Mouse (Mus musculus) embryonic facial prominence, embryonic 15.5 days (tissue): ENCODE data around the gene Disp2. TPM values are rescaled to one million over a fixed set of nuclear protein-coding genes. Genes with fewer than 3 reads are reported as not detected.

Source experiments
- ATAC-seq: fragments of 200-750 bp; cut with Nextera tagmentation; 2 replicates; pipeline ENCODE4 v1.8.0; 2017; ENCODE audit warnings: low read depth, moderate TSS enrichment; ENCODE audit not compliant: insufficient number of reproducible peaks, low FRiP score, low TSS enrichment
- H3K27ac ChIP-seq: fragments of 300-500 bp; sonication (generic); replicated peaks from 2 replicates; pipeline ENCODE4 v1.5.1; 2015; ENCODE audit warnings: mild to moderate bottlenecking, inconsistent platforms
- H3K27me3 ChIP-seq: fragments of 300-500 bp; sonication (generic); 2 replicates; pipeline ENCODE4 v1.6.1; 2015; ENCODE audit warnings: inconsistent platforms
- H3K36me3 ChIP-seq: fragments of 300-500 bp; sonication (generic); 2 replicates; pipeline ENCODE4 v1.6.1; 2015; ENCODE audit warnings: mild to moderate bottlenecking, inconsistent platforms
- H3K4me1 ChIP-seq: fragments of 300-500 bp; sonication (generic); 2 replicates; pipeline ENCODE4 v1.6.1; 2015; ENCODE audit warnings: inconsistent platforms
- H3K4me2 ChIP-seq: fragments of 300-500 bp; sonication (generic); replicated peaks from 2 replicates; pipeline ENCODE4 v1.6.1; 2015; ENCODE audit warnings: mild to moderate bottlenecking, inconsistent platforms
- H3K4me3 ChIP-seq: fragments of 300-500 bp; sonication (generic); replicated peaks from 2 replicates; pipeline ENCODE4 v1.5.1; 2015; ENCODE audit warnings: mild to moderate bottlenecking, inconsistent platforms
- H3K9ac ChIP-seq: fragments of 300-500 bp; sonication (generic); 2 replicates; pipeline ENCODE4 v1.6.1; 2015; ENCODE audit warnings: inconsistent platforms
- H3K9me3 ChIP-seq: fragments of 300-500 bp; sonication (generic); replicated peaks from 2 replicates; pipeline ENCODE4 v1.6.1; 2016; ENCODE audit warnings: inconsistent platforms
- WGBS: fragments of 180-500 bp; shearing (Covaris S2); methylation state at CpG from one replicate; pipeline ENCODE4 v1.1.7; 2015; 5-methylcytosine and 5-hydroxymethylcytosine counted together
- polyA plus RNA-seq: library from polyadenylated mRNA; unstranded; fragments of >200 nt; fragmentation: Nextera tagmentation; extraction: Ambion mirVana; gene quantifications from 2 replicates; pipeline ENCODE4 v1.2.1, GENCODE M21; 2015

Disp2 gene
- polyA plus RNA-seq, 1 experiment from 2014 or later, result 0.68 TPM

DNA sequence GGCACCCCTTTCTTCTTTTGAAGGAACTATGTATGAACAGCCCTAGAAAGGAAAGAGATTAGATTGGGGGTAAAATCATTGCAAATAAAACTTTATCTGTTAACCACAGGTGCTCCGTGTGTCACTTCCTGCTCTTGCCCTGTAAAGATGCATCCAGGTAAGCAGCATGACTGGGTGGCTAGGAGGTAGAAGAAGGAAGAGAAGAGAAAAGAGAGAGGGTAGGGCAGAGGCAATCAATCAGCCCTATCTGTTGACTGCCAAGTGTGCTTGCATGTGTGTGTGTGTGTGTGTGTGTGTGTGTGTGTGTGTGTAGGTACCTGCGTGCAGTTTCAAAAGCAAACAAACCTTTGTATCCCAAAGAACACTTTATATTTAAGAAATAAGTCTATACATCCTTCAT lies 5.0 kb upstream of the Disp2 start:
- whole genome bisulfite sequencing, result 71% methylated on average over 2 of the region's 2 CpGs

DNA sequence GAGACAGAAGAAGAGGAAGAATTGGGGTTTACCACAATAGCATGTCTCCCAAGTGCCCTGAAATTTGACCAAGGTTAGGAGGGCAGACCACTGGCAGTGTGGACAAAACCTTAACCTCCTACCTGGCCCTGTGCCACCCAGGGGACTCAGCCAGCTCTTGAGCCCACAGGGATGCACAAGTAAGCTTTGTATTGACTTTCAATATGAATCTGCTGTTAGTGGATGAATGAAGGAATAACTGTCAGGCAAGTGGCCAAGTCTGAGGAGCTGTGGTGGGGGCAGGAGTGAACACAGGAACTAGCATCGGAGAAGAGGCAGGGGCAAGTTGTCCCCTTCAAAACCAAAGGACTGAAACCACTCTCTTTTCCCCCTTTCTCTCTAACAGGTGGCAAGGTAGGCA lies 4.1 kb upstream of the Disp2 start:
- Histone ChIP-seq H3K4me2 (no peak overlapping the region), H3K9me3 (no peaks in the 10 kb centered on the region), H3K36me3 (no peaks in the 10 kb centered on the region), H3K9ac (no peak overlapping the region), H3K4me3 (no peak overlapping the region), H3K4me1 (peaks cover 18% of the 10 kb centered on the region), H3K27me3 (peaks cover 2% of the 10 kb centered on the region; the same call in 1 of the 2 replicates), H3K27ac (no peak overlapping the region)
- 56% methylated on average over 1 of the region's 1 CpGs for WGBS
- no peak for ATAC-seq

More for the DNA sequence above, 5.0 kb upstream of the Disp2 start:
- no peak for ATAC-seq
- Histone ChIP-seq H3K27ac (no peak overlapping the region), H3K9ac (no peak overlapping the region), H3K9me3 (no peaks in the 10 kb centered on the region), H3K27me3 (no peaks in the 10 kb centered on the region; the same call in 1 of the 2 replicates), H3K4me2 (no peak overlapping the region), H3K4me3 (no peak overlapping the region), H3K4me1 (peaks cover 12% of the 10 kb centered on the region), H3K36me3 (no peaks in the 10 kb centered on the region)

DNA sequence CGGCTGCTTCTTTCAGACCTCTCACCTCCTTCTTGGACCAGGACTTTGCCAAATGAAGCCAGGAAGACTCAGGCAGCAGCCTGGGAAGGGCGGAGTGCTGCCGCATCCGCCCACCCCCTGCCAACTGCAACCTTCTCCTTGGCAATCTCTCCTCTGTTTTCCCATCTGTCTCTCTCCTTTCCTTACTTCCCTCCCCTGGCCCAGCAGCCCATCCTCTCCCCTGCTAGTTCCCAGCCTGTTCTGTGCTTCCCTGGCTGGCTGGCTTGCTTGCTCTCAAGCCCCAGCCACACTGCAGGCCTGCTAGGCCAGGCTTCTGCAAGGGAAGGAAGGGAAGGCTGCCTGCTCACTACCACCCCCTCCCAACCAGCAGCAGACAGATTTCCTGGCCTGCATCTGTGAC lies 3.7 kb upstream of the Disp2 start:
- WGBS, result 59% methylated on average over 4 of the region's 4 CpGs

DNA sequence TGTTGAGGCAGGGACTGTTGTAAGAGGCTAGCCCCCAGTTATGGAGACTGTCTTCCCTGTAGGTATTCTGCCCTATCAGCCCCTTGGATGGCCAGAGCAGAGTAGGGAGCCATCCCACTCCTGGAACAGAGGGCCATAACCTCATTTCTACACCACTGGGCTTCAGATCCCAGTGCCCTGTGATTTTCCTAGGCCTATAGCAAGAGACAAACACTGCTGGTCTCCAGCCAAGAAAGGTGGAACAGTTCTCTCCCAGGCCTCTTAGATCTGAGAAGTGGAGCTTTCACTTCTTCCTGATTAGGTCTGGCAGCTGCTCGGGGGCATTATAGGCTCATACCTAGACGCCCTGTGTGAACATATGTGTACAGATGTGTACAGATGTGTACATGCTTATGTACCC lies 3.2 kb upstream of the Disp2 start:
- Histone ChIP-seq H3K27ac (no peak overlapping the region), H3K9ac (no peak overlapping the region), H3K36me3 (no peaks in the 10 kb centered on the region), H3K27me3 (peaks cover 2% of the 10 kb centered on the region; the same call in 1 of the 2 replicates), H3K4me2 (no peak overlapping the region), H3K9me3 (no peaks in the 10 kb centered on the region), H3K4me3 (no peak overlapping the region), H3K4me1 (peaks cover 18% of the 10 kb centered on the region)
- WGBS, result 57% methylated on average over 2 of the region's 2 CpGs
- no peak for ATAC-seq

More for the DNA sequence above, 3.7 kb upstream of the Disp2 start:
- Histone ChIP-seq H3K9ac (no peak overlapping the region), H3K36me3 (no peaks in the 10 kb centered on the region), H3K27ac (no peak overlapping the region), H3K27me3 (peaks cover 2% of the 10 kb centered on the region; the same call in 1 of the 2 replicates), H3K9me3 (no peaks in the 10 kb centered on the region), H3K4me1 (peaks cover 18% of the 10 kb centered on the region), H3K4me2 (no peak overlapping the region), H3K4me3 (no peak overlapping the region)
- no peak for ATAC-seq

DNA sequence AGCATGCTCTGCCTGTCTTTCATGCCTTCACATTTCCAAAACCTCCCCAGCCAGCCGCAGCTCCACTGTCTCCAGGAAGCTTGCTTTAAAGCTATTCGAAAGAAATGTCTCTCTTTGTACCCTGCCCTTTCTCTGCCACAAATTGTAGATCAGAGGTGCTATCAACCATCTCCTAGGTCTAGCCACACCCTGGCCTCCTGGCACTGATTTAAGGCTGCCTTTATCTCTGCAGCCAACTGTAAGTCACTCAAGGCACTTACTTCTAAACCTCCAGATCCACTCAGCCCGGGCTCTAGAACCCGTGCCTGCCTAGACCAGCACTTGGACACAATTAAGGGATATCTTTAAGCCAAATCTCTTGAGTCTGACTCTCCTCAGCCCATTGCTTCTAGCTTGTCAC lies 1.1 kb upstream of the Disp2 start:
- no peak overlapping the region for H3K9ac ChIP-seq
- H3K36me3 ChIP-seq, result no peaks in the 10 kb centered on the region
- H3K27me3 ChIP-seq, result peaks cover 8% of the 10 kb centered on the region; the same call in 1 of the 2 replicates
- H3K27ac ChIP-seq, result no peak overlapping the region
- no peak overlapping the region for H3K4me2 ChIP-seq
- WGBS, result 69% methylated on average over 4 of the region's 4 CpGs
- no peaks in the 10 kb centered on the region for H3K9me3 ChIP-seq
- H3K4me3 ChIP-seq, result no peak overlapping the region
- peaks cover 18% of the 10 kb centered on the region for H3K4me1 ChIP-seq
- ATAC-seq, result no peak

DNA sequence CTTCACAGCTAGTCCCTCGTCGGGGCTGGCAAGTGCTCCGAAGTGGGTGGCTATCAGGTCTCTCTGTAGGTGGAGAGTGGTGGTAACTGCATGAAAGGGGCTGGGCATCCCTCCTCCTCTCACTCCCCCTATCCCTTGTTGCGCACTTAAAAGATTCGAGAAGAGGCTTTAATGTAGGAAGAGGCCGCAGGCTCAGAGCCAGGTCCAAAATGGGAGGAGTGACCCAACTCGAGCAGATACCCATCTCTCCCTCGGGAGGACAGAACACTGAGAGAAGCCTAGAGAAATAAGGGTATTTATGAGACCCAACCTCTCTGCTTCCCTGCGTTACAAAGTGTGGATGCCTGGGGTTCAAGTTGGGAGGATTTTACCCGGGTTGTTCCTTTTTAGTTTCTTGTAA lies 454 bp upstream of the Disp2 start:
- no peak for ATAC-seq
- 0 out of 2 replicates have a peak overlapping the region, but pooled peaks have one; percentile 12 for H3K9ac ChIP-seq
- H3K27ac ChIP-seq, result no peak overlapping the region

DNA sequence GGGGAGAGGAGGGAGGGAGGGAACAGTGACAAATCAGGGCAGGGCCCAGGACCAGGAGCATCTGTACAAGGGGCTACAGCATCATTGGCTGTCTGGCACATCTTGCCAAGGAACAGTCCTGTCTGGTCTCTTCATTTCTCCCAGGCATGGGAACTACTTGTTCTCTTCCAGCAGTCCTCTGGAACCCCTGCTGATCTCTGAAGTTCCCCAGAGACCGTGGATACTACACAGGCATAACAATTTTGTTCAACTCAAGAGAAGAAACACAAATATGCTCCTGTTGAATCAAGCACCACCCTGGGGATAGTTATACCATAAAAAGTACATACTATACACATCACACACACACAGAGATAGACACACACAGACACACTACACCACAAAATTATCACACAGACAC lies 1.6 kb downstream of the Disp2 start:
- H3K4me3 ChIP-seq, result no peak overlapping the region
- no peak for ATAC-seq
- no peak overlapping the region for H3K4me2 ChIP-seq
- H3K36me3 ChIP-seq, result no peaks in the 10 kb centered on the region
- no peaks in the 10 kb centered on the region for H3K9me3 ChIP-seq
- H3K27me3 ChIP-seq, result peaks cover 8% of the 10 kb centered on the region; the same call in 1 of the 2 replicates
- no peak overlapping the region for H3K27ac ChIP-seq
- no peak overlapping the region for H3K9ac ChIP-seq
- 61% methylated on average over 1 of the region's 1 CpGs for whole genome bisulfite sequencing
- H3K4me1 ChIP-seq, result peaks cover 13% of the 10 kb centered on the region

More for the DNA sequence above, 454 bp upstream of the Disp2 start:
- H3K4me1 ChIP-seq, result peaks cover 18% of the 10 kb centered on the region
- H3K4me3 ChIP-seq, result peak overlapping the region; percentile 39
- H3K27me3 ChIP-seq, result peaks cover 8% of the 10 kb centered on the region; the same call in 1 of the 2 replicates
- H3K36me3 ChIP-seq, result no peaks in the 10 kb centered on the region
- no peaks in the 10 kb centered on the region for H3K9me3 ChIP-seq
- peak overlapping the region; percentile 60 for H3K4me2 ChIP-seq
- 13% methylated on average over 10 of the region's 10 CpGs for WGBS

DNA sequence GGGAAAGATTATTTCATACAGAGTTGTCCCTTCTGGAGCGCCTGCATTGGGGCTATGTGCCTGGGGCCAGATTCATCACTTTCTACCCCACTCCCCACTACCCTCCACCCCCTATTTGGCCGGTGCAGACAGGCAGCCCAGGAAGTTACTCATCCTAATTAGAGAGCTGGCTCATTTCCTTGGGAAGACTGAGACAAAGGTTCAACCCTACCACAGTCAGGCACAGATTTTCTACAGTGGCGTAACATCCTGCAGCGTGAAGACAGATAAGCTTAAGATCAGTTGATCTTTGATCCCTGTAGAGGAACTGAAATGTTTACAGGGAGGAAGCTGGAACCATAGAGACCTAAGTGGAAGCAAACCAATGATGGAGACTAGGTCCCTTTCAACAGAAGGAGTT lies 2.8 kb downstream of the Disp2 start:
- H3K27ac ChIP-seq, result no peak overlapping the region
- H3K4me2 ChIP-seq, result no peak overlapping the region
- ATAC-seq, result no peak
- no peak overlapping the region for H3K4me3 ChIP-seq
- peaks cover 13% of the 10 kb centered on the region for H3K4me1 ChIP-seq
- H3K9me3 ChIP-seq, result no peaks in the 10 kb centered on the region
- no peaks in the 10 kb centered on the region for H3K36me3 ChIP-seq
- H3K9ac ChIP-seq, result no peak overlapping the region
- peaks cover 8% of the 10 kb centered on the region; the same call in 1 of the 2 replicates for H3K27me3 ChIP-seq
- WGBS, result 56% methylated on average over 4 of the region's 4 CpGs

DNA sequence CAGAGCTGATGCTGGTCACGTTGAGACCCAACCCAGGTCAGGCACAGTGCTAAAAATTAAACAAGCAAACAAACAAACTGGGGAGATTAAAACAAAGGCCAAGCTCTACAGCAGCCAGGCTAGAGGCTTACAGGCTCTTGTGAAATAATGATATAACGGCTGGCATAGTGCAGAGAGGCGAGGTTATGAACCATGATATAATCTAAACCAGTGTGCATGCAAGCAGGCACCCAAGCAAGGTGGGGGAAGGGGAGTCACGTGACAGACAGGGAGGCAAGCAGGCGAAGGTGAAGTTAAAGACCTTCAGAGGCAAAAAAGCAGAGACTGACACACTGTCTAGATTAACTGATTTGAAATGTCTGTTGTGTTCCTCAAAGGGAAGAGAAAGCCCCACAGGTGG lies 3.6 kb downstream of the Disp2 start:
- no peak for ATAC-seq
- no peak overlapping the region for H3K27ac ChIP-seq
- H3K4me3 ChIP-seq, result no peak overlapping the region
- peaks cover 13% of the 10 kb centered on the region for H3K4me1 ChIP-seq
- no peak overlapping the region for H3K9ac ChIP-seq
- H3K27me3 ChIP-seq, result peaks cover 8% of the 10 kb centered on the region; the same call in 1 of the 2 replicates
- no peak overlapping the region for H3K4me2 ChIP-seq
- no peaks in the 10 kb centered on the region for H3K36me3 ChIP-seq
- WGBS, result 31% methylated on average over 5 of the region's 5 CpGs
- H3K9me3 ChIP-seq, result no peaks in the 10 kb centered on the region

DNA sequence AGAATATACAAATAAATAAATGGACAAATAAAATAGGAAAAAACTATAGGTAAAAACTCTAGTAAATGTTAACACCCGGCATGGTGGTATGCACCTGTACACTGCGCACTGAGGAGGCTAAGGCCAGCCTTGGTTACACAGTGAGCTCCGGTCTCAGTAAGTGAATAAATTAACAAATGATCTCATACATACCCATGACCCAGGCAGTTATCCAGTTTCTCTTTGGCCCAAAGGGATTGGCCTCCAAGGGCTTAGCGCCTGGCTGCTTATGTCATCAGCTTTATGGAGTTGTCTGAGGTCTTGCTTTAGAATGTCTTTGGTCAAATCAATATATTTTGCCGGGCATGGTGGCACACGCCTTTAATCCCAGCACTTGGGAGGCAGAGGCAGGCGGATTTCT lies 4.1 kb downstream of the Disp2 start:
- H3K9ac ChIP-seq, result no peak overlapping the region
- H3K4me2 ChIP-seq, result no peak overlapping the region
- WGBS, result 90% methylated on average over 7 of the region's 7 CpGs
- no peaks in the 10 kb centered on the region for H3K9me3 ChIP-seq
- no peak overlapping the region for H3K27ac ChIP-seq
- H3K27me3 ChIP-seq, result peaks cover 8% of the 10 kb centered on the region; the same call in 1 of the 2 replicates
- no peak overlapping the region for H3K4me3 ChIP-seq
- no peaks in the 10 kb centered on the region for H3K36me3 ChIP-seq
- ATAC-seq, result no peak
- peaks cover 13% of the 10 kb centered on the region for H3K4me1 ChIP-seq

DNA sequence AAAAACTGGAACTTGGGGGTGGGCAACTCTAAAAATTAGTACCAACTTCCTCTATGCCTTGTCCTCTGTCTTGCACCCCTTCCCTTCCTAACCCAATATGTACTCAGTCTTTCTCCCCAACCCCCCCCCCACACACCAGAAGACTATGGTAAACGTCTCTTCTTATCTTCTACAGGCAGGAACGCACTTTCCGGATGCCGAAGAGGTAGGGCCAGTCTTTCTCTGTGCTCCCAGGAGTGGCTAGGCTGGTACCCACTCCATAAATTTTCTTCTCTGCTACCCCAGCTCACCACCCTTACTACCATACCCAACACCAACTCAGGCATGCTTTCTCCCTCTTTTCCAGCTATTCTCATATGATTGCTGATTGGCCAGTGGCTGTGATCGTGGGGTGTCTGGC lies 7.0 kb downstream of the Disp2 start:
- 87% methylated on average over 5 of the region's 5 CpGs for WGBS
- H3K27ac ChIP-seq, result no peak overlapping the region
- ATAC-seq, result no peak
- no peaks in the 10 kb centered on the region for H3K9me3 ChIP-seq
- H3K27me3 ChIP-seq, result peaks cover 4% of the 10 kb centered on the region
- H3K4me2 ChIP-seq, result no peak overlapping the region
- peaks cover 12% of the 10 kb centered on the region for H3K4me1 ChIP-seq
- H3K4me3 ChIP-seq, result no peak overlapping the region
- no peak overlapping the region for H3K9ac ChIP-seq
- H3K36me3 ChIP-seq, result no peaks in the 10 kb centered on the region

DNA sequence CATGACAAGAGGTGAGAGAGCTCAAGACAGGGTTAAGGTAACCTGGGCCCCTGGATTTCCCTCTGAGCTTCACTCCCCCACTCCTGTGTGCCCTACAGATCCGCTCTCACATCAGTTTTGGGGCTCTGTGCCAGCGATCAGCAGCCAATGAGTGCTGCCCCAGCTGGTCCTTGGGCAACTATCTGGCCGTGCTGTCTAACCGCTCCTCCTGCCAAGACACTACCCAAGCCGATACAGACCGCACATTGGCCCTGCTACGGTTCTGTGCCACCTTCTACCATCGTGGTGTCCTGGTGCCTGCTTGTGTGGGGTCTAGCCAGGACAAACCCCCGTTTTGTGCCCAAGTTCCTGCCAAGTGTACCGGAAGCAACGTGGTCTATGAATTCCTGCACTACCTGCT lies 10.0 kb downstream of the Disp2 start:
- no peak overlapping the region for H3K9ac ChIP-seq
- no peaks in the 10 kb centered on the region for H3K9me3 ChIP-seq
- H3K27me3 ChIP-seq, result no peaks in the 10 kb centered on the region; the same call in none of the 2 replicates
- peaks cover 12% of the 10 kb centered on the region for H3K4me1 ChIP-seq
- 89% methylated on average over 11 of the region's 11 CpGs for WGBS
- ATAC-seq, result no peak
- H3K4me3 ChIP-seq, result no peak overlapping the region
- no peak overlapping the region for H3K4me2 ChIP-seq
- H3K27ac ChIP-seq, result no peak overlapping the region
- no peaks in the 10 kb centered on the region for H3K36me3 ChIP-seq
